Mouse (Mus musculus) lung, postnatal 0 days (tissue): ENCODE data around the gene Sox15. TPM values are rescaled to one million over a fixed set of nuclear protein-coding genes. Genes with fewer than 3 reads are reported as not detected.
A peak's percentile ranks its signal among the peaks of the same experiment; 100 is the strongest.

Experiments used
- ATAC-seq: fragments of 200-750 bp; cut with Nextera tagmentation; 2 replicates; pipeline ENCODE4 v1.8.0; 2017; ENCODE audit warnings: moderate library complexity
- DNase-seq: peaks from one replicate; pipeline ENCODE4 v3.0.0-alpha.2; 2016; ENCODE audit warnings: low spot score
- H3K27ac ChIP-seq: fragments of 300-500 bp; sonication (generic); 2 replicates; pipeline ENCODE4 v1.5.1; 2014; ENCODE audit warnings: antibody characterized with exemption, mild to moderate bottlenecking, low read length, mixed read lengths
- H3K27me3 ChIP-seq: fragments of 300-500 bp; sonication (generic); replicated peaks from 2 replicates; pipeline ENCODE4 v1.6.1; 2014; ENCODE audit warnings: low read length, mixed read lengths; ENCODE audit not compliant: insufficient read depth
- H3K36me3 ChIP-seq: fragments of 300-500 bp; sonication (generic); 2 replicates; pipeline ENCODE4 v1.6.1; 2014; ENCODE audit warnings: low read length, mixed read lengths; ENCODE audit not compliant: insufficient read depth
- H3K4me1 ChIP-seq: fragments of 300-500 bp; sonication (generic); 2 replicates; pipeline ENCODE4 v1.6.1; 2014; ENCODE audit warnings: antibody characterized with exemption, low read depth, low read length, mixed read lengths; ENCODE audit not compliant: insufficient read depth
- H3K4me2 ChIP-seq: fragments of 300-500 bp; sonication (generic); replicated peaks from 2 replicates; pipeline ENCODE4 v1.6.1; 2014; ENCODE audit warnings: low read depth, mild to moderate bottlenecking, low read length, moderate library complexity, mixed read lengths
- H3K4me3 ChIP-seq: fragments of 300-500 bp; sonication (generic); 2 replicates; pipeline ENCODE4 v1.5.1; 2014; ENCODE audit warnings: low read depth, low read length
- H3K9ac ChIP-seq: fragments of 300-500 bp; sonication (generic); replicated peaks from 2 replicates; pipeline ENCODE4 v1.6.1; 2014; ENCODE audit warnings: low read depth, mild to moderate bottlenecking
- H3K9me3 ChIP-seq: fragments of 300-500 bp; sonication (generic); 2 replicates; pipeline ENCODE4 v1.6.1; 2016; ENCODE audit warnings: low read length, mixed read lengths
- CTCF ChIP-seq: IDR thresholded peaks from 2 replicates; pipeline ENCODE4 v1.5.1; 2016; ENCODE audit warnings: antibody characterized with exemption, mild to moderate bottlenecking
- EP300 ChIP-seq: IDR thresholded peaks from 2 replicates; pipeline ENCODE4 v1.6.1; 2016; ENCODE audit warnings: antibody characterized with exemption, mild to moderate bottlenecking, control low read depth
- WGBS: fragments of 180-500 bp; shearing (Covaris S2); extraction: QIAGEN DNeasy Blood & Tissue Kit; methylation state at CpG from one replicate; pipeline ENCODE4 v1.1.7; 2014; 5-methylcytosine and 5-hydroxymethylcytosine counted together
- polyA plus RNA-seq: library from polyadenylated mRNA; unstranded; fragments of >200 nt; fragmentation: Nextera tagmentation; extraction: Ambion mirVana; gene quantifications from 2 replicates; pipeline ENCODE4 v1.2.1, GENCODE M21; 2015

Sox15 gene
- polyA plus RNA-seq, 1 experiment from 2014 or later = 0.14 TPM

DNA sequence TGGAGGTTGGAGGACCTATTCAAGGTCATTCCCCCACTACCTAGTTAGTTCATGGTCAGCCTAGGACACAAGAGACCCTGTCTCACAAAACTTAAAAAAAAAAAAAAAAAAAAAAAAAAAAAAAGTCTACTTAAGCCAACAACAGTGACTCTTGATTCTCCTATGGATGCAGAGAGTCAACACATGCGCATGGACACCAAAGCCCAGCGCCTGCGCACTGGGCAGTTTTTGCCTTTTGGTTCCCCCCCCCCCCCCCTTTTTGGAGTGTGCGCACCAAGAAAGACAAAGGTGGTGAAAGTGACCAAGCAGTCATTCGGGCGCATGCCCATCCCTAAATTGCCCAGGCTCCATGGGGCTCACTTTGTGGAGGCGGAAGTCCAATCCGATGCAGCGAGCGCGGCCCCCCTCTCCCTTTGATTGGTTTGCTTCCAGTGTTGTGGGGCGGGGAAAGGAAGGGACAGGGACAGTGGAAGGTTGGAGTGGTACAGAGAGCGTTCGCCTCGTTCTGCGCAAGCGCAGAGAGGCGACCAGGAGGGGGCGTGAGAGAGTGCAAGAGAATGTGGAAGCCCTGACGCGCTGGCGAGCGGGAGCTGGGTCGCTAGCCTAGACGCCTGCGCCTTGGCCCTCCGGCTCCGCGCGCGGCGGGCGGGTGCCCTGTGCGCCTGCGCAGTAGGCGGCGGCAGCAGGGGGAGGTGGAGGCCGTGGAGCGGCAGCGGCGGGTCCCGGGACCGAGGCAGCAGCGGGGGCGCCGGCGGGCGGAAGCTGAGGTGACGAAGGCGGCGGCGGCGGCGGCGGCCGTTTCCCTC is 22.6 kb upstream of the Sox15 start, which contains the start of gene Fxr2:
Gene Fxr2 (plus strand): TSS at position 707 of the 806 bp plus-strand sequence.
- Histone ChIP-seq H3K27ac (peak within 1 kb of the TSS; percentile 96), H3K4me2 (peak within 1 kb of the TSS; percentile 85), H3K4me3 (peak within 1 kb of the TSS; percentile 77), H3K27me3 (no peaks in the 10 kb centered on the region), H3K4me1 (no peaks in the 10 kb centered on the region; the same call in 1 of the 2 replicates), H3K9me3 (no peaks in the 10 kb centered on the region), H3K9ac (peak within 1 kb of the TSS; percentile 88), H3K36me3 (no peaks in the 10 kb centered on the region)
- under 1% methylated on average over 22 of the region's 56 CpGs for WGBS
- TF ChIP-seq CTCF (peak; percentile 90), EP300 (no peak)
- ATAC-seq (peak; percentile 96), DNase-seq (peak; percentile 99)

DNA sequence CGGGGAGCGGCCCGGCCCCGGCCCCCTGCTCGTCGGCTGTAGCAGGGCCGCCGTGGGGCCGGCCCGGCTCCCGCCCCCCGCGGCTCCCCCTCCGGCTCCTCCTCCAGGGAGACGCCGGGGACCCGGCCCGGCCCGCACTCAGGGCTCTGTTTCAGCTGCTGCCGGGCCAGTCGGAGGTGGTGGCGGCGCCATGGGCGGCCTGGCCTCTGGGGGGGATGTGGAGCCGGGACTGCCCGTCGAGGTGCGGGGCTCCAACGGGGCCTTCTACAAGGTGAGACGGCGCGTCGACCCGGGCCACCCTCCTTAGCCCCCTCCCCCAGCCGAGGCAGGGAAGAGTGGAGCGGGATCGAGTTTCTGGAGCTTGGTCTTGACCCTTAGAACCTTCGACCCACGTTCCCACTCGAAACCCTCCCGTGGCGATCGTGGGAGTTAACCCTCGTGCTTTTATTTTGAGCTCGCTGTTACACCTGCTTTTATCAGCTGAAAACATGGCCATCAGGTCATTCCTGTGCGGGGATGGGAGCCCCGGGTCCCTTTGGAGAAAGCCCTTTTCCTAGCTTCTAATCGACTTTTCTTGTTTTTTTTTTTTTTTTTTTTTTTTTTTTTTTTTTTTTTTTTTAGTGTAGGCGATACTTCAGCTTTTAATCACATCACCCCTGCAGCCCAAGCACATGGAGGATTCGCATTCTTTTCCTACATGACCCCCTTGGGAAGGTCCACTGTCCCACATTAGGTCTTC is 21.8 kb upstream of the Sox15 start:
- WGBS = 2% methylated on average over 39 of the region's 50 CpGs
- no peaks in the 10 kb centered on the region for H3K27me3 ChIP-seq
- peak; percentile 74 for DNase-seq

DNA sequence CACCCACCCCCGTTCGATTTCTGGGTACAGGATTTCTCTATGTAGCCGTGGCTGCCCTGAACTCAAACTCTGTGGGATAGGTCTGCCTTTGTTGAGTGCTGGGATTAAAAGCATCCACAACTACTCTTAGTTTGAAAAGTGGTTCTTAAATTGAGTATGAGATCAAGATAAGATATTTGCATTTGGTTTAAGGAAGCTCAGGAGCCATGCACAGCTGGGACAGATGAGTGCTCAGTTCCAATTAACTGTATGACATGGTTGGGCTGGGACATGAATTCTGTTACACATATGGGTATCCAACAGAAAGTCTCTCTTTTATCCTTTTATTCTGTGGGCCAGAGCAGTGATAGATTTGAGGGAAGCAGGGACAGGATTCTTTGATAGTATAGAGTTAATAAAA is 19.6 kb upstream of the Sox15 start:
- Histone ChIP-seq H3K9ac (no peak overlapping the region), H3K4me3 (no peak overlapping the region), H3K4me1 (no peaks in the 10 kb centered on the region; the same call in 1 of the 2 replicates), H3K4me2 (no peak overlapping the region), H3K27me3 (no peaks in the 10 kb centered on the region), H3K27ac (no peak overlapping the region), H3K36me3 (no peaks in the 10 kb centered on the region), H3K9me3 (no peaks in the 10 kb centered on the region)
- no peak for ATAC-seq
- no peak for DNase-seq
- TF ChIP-seq CTCF (no peak), EP300 (no peak)
- 49% methylated on average over 3 of the region's 3 CpGs for WGBS

More for the DNA sequence above, 21.8 kb upstream of the Sox15 start:
- no peak for TF ChIP-seq EP300
- no peak; the same call in 1 of the 2 replicates for TF ChIP-seq CTCF
- ATAC-seq = peak; percentile 73
- Histone ChIP-seq H3K4me1 (no peaks in the 10 kb centered on the region; the same call in 1 of the 2 replicates), H3K36me3 (no peaks in the 10 kb centered on the region), H3K27ac (peak overlapping the region; percentile 96), H3K4me2 (peak overlapping the region; percentile 85), H3K9ac (peak overlapping the region; percentile 88), H3K4me3 (peak overlapping the region; percentile 77), H3K9me3 (no peaks in the 10 kb centered on the region)

DNA sequence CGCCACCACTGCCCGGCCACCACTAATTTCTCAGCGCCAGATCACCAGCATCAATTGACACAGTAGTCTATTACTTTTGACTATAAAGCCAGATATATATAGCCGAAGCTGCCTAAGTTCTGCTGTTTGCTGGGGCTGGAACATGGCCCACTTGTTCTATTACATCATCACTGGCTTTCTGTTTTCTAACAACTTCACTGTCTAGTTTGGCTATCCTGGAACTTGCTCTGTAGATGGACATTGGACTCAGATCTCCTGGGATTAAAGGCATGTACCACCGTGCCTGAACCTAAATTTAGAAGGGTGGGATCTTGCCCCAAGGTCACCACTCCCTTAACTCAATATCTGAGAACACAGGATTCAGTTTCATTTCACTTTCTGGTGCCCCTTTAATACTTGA is 9.3 kb upstream of the Sox15 start:
- Histone ChIP-seq H3K9ac (no peak overlapping the region), H3K4me1 (no peaks in the 10 kb centered on the region), H3K27me3 (no peaks in the 10 kb centered on the region), H3K36me3 (peaks cover 45% of the 10 kb centered on the region), H3K9me3 (no peaks in the 10 kb centered on the region), H3K4me3 (no peak overlapping the region), H3K27ac (no peak overlapping the region), H3K4me2 (no peak overlapping the region)
- TF ChIP-seq EP300 = no peak
- TF ChIP-seq CTCF = no peak
- 85% methylated on average over 5 of the region's 5 CpGs for WGBS
- ATAC-seq = no peak
- DNase-seq = no peak

DNA sequence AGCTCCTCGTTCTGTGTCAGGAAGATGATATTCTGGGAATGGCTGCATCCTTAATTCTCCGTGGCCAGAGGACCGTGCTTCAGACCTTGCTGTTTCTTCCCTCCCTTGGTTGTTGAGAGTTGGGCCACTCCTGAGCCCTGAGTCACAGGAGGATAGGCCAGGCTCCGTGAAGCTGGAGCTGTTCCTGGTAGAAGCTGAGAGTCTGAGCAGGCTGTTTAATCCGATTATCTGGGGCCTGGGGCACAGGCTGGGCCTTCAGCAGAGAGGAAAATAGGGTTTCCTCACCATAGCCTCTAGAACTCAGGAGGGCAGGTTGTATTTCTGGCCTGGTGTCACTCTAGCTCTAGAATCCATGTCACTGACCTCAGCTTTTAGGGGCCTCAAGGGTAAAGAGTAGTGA is 1.7 kb upstream of the Sox15 start:
- no peak for TF ChIP-seq EP300
- no peak for TF ChIP-seq CTCF
- ATAC-seq = no peak
- Histone ChIP-seq H3K4me1 (no peaks in the 10 kb centered on the region), H3K4me3 (no peak overlapping the region), H3K27ac (no peak overlapping the region), H3K9me3 (no peaks in the 10 kb centered on the region), H3K27me3 (no peaks in the 10 kb centered on the region), H3K36me3 (peaks cover 34% of the 10 kb centered on the region), H3K9ac (no peak overlapping the region), H3K4me2 (no peak overlapping the region)
- DNase-seq = no peak
- WGBS = 65% methylated on average over 5 of the region's 5 CpGs

DNA sequence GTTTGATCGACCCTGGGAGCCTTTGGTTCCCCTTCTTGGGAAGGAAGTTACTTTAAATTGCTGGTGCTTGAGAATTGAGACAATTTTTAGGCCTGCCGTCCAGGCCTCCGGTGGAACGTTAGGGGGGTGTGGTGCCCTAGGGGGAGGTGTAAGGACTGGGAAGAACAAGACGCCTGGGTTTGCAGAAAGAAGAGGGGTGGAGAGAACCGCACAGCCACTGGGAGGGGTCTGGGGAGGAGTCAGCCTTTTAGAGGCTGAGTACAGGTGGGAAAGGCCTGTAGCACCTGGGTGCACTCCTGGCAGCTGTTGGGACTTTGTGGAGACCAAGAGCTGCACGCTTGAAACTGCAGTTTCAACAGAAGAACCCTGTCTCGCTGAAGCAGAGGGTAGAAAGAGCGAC is 354 bp upstream of the Sox15 start:
- 40% methylated on average over 9 of the region's 9 CpGs for WGBS
- no peak overlapping the region for H3K4me3 ChIP-seq
- H3K4me1 ChIP-seq = no peaks in the 10 kb centered on the region
- peak overlapping the region; percentile 51; the same call in 1 of the 2 replicates for H3K27ac ChIP-seq
- H3K9me3 ChIP-seq = no peaks in the 10 kb centered on the region
- no peaks in the 10 kb centered on the region for H3K27me3 ChIP-seq
- peaks cover 36% of the 10 kb centered on the region for H3K36me3 ChIP-seq
- 0 out of 2 replicates have a peak overlapping the region, but pooled peaks have one; percentile 11 for H3K4me2 ChIP-seq
- no peak overlapping the region for H3K9ac ChIP-seq
- peak; percentile 29 for DNase-seq
- no peak for TF ChIP-seq CTCF
- no peak for TF ChIP-seq EP300
- peak; percentile 34 for ATAC-seq
